Mouse (Mus musculus): ENCODE data around the gene Hhat.

GRCm38 (mm10) chr1:192736524-192736923, 34.5 kb downstream of the Hhat start:
- TF ChIP-seq CTCF (IDR thresholded peaks at IDR 0.05; ENCODE audit: control insufficient read depth, insufficient read depth, insufficient replicate concordance, low read depth, low read length), result no peak
- no peak for TF ChIP-seq POLR2A (IDR thresholded peaks at IDR 0.05; ENCODE audit: control insufficient read depth, low read depth, low read length)

All from testis, adult 2 months (tissue).